Mouse (Mus musculus) G1E-ER4 (cell line): ENCODE measurements around the gene 4933428G20Rik. TPM values are rescaled to one million over a fixed set of nuclear protein-coding genes. Genes with fewer than 3 reads are reported as not detected.

Source experiments
- GATA1 ChIP-seq: IDR thresholded peaks from one replicate; pipeline ENCODE4 v1.8.0; 2012; ENCODE audit warnings: low read length, inconsistent platforms
- polyA plus RNA-seq: library from polyadenylated mRNA; stranded (reverse); fragments of >175 nt; gene quantifications from 2 replicates; pipeline ENCODE4 v1.2.3, GENCODE M21; 2012

Gene 4933428G20Rik
- polyA plus RNA-seq, 1 experiment, result not detected

- no peak for TF ChIP-seq GATA1
These were observed 21.8 kb upstream of the 4933428G20Rik start for GRCm38 (mm10) chr11:97521741-97522474.

GRCm38 (mm10) chr11:97520541-97520940 lies 20.4 kb upstream of the 4933428G20Rik start:
- no peak for TF ChIP-seq GATA1

DNA sequence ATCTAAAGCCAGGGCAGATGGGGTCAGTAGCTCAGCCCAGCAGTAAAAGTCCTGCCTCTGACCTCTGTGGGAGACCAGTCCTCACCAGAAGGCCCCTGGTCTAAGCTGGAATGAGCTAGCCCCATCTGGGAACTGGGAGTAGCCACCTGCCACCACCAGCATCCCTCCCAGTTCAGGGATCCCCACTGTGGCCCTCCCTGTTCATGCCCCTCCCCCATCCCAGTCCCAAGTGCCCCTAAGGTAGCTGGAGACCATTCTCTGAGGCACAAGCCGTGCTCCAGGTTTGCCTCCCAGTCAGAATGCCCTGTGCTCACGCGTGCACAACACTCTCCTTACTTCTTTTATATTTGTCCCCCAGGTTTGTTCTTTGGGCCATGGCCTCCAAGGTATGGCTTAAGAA lies 12.9 kb upstream of the 4933428G20Rik start:
- no peak for TF ChIP-seq GATA1

GRCm38 (mm10) chr11:97512511-97512910 lies 12.4 kb upstream of the 4933428G20Rik start:
- TF ChIP-seq GATA1, result no peak

DNA sequence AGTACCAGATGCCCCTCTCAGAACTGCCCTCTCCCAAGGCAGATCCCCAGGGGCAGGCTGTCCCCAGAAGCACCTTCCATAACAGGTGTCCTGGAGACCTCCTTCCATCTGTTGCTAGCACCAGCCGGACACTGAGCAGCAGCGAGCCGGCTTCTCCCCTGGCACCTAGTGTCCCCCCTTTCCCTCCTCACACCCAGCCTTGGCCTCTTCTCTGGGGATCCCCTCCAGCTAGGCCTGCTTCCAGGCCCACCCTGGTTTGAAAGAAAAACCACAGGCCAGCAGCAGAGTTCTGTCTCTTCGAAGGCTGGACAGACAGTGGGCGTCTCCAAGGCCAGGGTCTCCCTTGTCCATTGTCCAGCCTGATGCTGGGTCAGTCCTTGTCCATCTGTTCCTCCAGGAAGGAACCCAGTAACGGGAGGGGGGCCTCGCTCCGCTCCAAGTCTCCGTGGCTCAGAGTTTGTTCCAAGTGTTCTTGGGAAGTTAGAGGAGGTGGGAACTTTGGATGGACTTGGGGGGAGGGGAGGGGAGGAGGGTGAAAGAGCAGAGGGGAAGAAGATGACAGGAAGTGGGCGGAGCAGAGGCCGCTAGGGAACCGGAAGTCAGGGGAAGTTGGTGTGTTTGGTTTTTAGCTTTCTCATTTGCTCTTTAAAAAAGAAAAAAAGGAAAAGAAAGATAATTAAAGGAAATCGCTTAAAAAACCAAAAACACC lies 11.7 kb upstream of the 4933428G20Rik start:
- TF ChIP-seq GATA1, result no peak

GRCm38 (mm10) chr11:97510966-97511660 lies 11.0 kb upstream of the 4933428G20Rik start:
- TF ChIP-seq GATA1, result no peak

- no peak for TF ChIP-seq GATA1
These were observed 9.8 kb upstream of the 4933428G20Rik start for GRCm38 (mm10) chr11:97509715-97510485.

DNA sequence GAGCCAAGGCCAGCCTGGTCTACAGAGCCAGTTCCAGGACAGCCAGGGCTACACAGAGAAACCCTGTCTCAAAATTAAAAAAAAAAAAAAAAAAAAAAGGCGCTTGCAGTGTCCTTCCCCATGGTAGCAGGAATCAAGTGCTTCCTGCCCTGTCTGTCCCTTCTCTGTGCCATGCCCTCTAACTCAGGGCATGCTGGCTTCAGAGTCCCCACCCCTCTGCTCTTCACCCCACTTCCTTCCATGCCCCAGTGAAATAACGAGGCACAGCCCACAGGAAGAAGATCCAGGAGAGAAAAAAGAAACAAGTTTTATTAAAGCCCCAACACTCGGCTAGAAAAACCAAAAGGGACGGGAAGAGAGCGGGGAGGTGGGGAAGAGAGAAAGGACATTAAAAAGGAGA lies 8.9 kb upstream of the 4933428G20Rik start:
- TF ChIP-seq GATA1, result no peak

DNA sequence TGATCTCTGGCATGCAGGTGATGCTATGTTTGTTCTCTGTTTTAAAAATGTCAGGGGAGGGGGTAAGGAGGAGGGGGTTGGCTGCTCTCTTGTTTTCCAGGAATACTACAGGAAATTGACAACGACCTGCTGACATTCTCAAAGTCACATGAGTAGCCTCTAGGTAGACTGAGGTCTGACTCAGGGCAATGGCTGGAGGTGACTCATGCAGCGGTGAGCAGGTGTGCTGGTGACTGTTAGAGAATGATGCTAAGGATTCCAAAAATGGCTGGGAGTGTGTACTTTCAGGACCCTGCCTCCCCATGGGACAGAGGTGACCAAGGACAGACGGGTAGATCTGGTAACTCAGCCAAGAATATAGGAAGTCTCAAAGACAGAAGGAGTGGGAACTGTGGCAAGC lies 8.1 kb upstream of the 4933428G20Rik start:
- no peak for TF ChIP-seq GATA1

DNA sequence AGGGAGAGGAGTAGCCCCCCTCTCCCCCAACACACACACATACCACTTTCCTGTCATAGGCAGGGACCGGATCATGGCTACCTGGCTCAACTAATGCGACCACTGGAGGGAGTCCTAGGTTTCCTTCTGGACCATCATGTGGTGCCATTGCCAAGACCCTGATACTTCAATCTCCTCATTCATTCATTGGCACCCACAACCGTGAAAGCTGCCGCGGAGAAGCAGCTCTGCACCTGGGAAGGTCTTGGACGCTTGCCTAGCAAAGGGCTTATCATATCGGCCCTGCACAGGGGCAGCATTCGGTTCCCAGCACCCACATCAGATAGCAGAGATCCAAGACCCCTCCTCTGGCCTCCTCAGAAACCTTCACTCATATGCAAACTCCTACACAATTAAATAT lies 6.2 kb upstream of the 4933428G20Rik start:
- no peak for TF ChIP-seq GATA1

GRCm38 (mm10) chr11:97505784-97506183 lies 5.6 kb upstream of the 4933428G20Rik start:
- TF ChIP-seq GATA1, result no peak

GRCm38 (mm10) chr11:97502846-97503245 lies 2.7 kb upstream of the 4933428G20Rik start:
- no peak for TF ChIP-seq GATA1

DNA sequence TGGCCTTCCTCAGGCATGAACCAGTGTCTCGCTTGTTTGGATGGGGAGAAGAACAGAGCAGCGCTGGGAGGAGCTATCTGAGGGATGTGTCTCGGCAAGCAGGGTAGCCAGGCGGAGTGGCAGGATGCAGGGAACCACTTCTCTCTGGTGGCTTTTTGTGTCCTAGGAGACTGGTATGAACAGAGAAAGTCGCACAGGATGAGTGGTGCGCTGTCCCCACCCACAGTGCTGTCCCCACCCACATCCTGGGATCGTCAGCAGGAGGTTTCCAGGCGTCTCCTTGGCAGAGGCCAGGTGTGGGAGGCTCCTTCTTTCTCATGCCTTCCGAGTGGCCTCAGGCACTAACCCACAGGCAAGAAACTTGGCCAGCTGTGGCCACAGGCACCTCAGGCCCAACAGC lies 2.2 kb upstream of the 4933428G20Rik start:
- TF ChIP-seq GATA1, result no peak

GRCm38 (mm10) chr11:97500720-97501448 lies 744 bp upstream of the 4933428G20Rik start:
- TF ChIP-seq GATA1, result no peak

DNA sequence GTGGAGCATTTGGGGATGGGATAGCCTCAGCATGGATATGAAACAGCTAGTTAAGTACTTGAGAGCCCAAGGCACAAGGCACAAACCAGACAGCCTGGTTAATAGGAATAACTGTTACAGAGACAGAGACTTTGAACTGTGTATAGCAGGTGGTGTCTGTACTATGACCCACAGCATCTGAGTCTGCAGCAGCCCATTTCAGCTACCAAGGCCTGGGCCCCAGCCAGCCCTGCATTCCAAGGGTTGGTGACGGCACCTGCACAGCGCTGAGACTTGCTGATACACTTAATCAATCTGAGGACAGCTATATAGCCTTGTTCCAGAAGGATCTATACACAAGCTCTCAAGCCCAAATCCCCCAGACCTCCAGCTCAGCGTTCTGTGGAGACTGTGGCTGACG lies 2.6 kb downstream of the 4933428G20Rik start:
- no peak for TF ChIP-seq GATA1

- no peak for TF ChIP-seq GATA1
These were observed 7.3 kb downstream of the 4933428G20Rik start for GRCm38 (mm10) chr11:97492836-97493235.
